Mouse (Mus musculus) bone marrow macrophage, adult 2 months (primary cell): Measurements from ENCODE around the gene Zfp189.

Experiments used
- CTCF ChIP-seq: IDR thresholded peaks from 2 replicates; pipeline ENCODE4 v1.5.1; 2012; ENCODE audit warnings: low read depth, mild to moderate bottlenecking, low read length, moderate library complexity
- POLR2A ChIP-seq: IDR thresholded peaks from 2 replicates; pipeline ENCODE4 v1.6.1; 2012; ENCODE audit warnings: mild to moderate bottlenecking, low read depth, low read length, borderline replicate concordance

DNA sequence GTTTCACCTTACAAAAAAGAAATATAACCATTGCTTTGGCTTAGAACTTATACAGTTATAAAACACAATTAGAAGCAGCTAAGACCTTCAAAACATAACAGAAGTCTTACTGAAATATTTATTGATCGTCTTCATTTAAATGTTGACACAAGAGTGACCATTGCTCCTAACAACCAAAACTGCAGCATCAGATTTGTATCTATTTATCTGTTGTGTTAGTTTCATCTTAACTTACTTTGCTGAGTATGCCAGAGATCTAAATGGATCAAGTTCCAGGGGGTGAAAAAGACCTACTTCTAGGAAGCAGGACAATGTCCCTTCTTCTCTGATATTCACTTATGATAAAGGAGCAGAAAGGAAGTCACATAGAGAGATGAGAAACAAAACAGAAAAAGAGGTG lies 17.4 kb upstream of the Zfp189 start:
- no peak for TF ChIP-seq CTCF
- TF ChIP-seq POLR2A: no peak
